Mouse (Mus musculus) thymus, adult 2 months (tissue): ENCODE data around the gene Hnrnpk.

Source experiments
- CTCF ChIP-seq: fragments of 200-500 bp; IDR thresholded peaks from 2 replicates; pipeline ENCODE4 v1.5.1; 2012; ENCODE audit warnings: mild to moderate bottlenecking, control low read depth, low read length, moderate library complexity, borderline replicate concordance; ENCODE audit not compliant: control insufficient read depth, poor library complexity, insufficient read depth; ENCODE audit errors: extremely low read depth
- POLR2A ChIP-seq: fragments of 200-500 bp; IDR thresholded peaks from 2 replicates; pipeline ENCODE4 v1.6.1; 2012; ENCODE audit warnings: mild to moderate bottlenecking, low read length, control low read depth, moderate library complexity; ENCODE audit not compliant: control insufficient read depth, poor library complexity, insufficient read depth; ENCODE audit errors: extremely low read depth

DNA sequence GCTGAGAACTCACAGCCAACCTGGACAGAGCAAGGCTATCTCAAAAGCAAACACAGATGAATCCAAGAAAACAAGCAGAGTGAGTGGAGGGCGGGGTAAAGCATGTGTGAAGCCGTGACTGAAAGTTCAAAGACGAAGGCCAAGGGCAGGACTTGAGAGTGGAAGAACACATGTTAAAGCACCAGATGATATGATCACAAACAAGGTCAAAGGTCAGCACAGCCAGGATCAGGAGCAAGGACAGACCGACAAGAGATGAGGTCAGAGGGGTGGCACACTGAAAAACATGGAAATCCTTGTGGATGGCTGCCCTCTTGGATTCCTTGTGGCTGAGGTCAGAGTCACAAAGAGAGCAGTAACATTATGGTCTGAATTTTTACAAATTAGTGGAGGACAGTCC is 52.5 kb downstream of the Hnrnpk start:
- TF ChIP-seq CTCF, result no peak
- TF ChIP-seq POLR2A, result no peak
